Mouse (Mus musculus): ENCODE measurements at regions not wholly inside any gene's neighbourhood (a gene's known extent, or its start where the extent isn't known, plus 50 kb on each side); places are given as distances from the start of the nearest gene placed in this dataset.

DNA sequence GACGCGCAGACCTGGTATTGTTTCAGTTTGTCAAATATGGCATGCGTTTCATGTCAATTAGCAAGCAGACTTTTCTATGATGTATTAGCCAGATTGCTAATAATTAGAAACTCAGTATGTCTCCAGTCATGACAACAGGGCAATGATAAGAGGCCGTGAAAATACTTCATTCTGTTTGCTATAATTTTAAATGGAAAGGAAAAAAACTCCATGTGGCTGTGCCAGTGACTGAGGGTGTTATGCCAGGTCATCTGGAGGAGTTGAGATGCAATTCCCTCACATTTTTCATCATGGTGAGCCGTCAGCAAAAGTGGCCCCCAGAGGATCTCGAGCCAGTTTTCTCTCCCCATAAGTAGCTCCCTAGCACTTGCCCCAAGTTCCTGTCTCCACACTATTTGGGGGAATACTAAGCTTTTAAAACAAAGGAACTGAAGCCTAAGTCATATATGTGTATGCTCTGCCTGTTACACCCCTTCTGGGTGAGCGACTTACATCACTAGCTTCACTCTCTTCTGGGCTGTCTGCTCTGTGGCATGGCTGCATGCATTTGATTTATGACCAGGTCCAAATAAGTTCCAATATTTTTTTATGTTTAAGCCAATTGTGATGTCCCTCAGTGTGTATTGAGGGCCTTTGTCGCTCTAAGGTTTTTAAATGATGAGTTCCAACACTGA is 681.4 kb downstream of the Utrn start:
- H3K9ac ChIP-seq (ENCODE audit: low read depth, low read length, severe bottlenecking), result no peak overlapping the region
- H3K27ac ChIP-seq (replicated peaks; ENCODE audit: low read depth, low read length), result no peak overlapping the region
- no peaks in the 10 kb centered on the region for H3K36me3 ChIP-seq (ENCODE audit: control insufficient read depth, insufficient read depth, low read length)
- DNase-seq (ENCODE audit: low spot score) (no peak), ATAC-seq (ENCODE audit: low FRiP score, low read depth) (no peak)
- H3K4me3 ChIP-seq (replicated peaks; ENCODE audit: low read length), result no peak overlapping the region
- no peak overlapping the region for H3K4me2 ChIP-seq (replicated peaks; ENCODE audit: low read depth, low read length, severe bottlenecking)
- TF ChIP-seq POLR2A (IDR thresholded peaks at IDR 0.05; ENCODE audit: borderline replicate concordance, extremely low read depth, insufficient read depth, insufficient read length), result no peak
- H3K9me3 ChIP-seq (ENCODE audit: control insufficient read depth, low read length), result no peaks in the 10 kb centered on the region
- no peaks in the 10 kb centered on the region for H3K27me3 ChIP-seq (ENCODE audit: control insufficient read depth, insufficient read depth, low read length)
- H3K4me1 ChIP-seq (ENCODE audit: control insufficient read depth, insufficient read depth, low read length), result no peaks in the 10 kb centered on the region
- 78% methylated on average over 8 of the region's 8 CpGs for WGBS

DNA sequence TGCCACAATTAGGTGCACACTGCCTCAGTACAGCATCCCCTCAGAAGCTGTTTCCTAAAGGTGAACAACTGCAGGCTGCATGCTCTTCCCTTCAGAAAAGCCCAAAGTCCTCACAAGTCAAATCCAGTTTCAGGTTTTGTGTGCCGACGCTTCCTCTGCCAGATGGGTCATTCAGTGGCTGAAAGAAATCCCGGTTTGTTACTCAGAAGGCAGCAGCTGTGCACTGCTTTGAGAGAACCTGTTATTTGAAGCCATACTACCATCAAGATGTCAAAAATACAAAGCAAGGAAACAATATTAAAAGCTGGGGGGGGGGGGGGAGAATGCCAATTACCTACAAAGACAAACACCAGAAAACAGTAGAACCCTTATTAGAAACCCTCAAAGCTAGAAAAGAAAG is 678.7 kb downstream of the Utrn start:
- Histone ChIP-seq H3K9ac (ENCODE audit: low read depth, low read length, severe bottlenecking) (no peak overlapping the region), H3K27me3 (ENCODE audit: control insufficient read depth, insufficient read depth, low read length) (no peaks in the 10 kb centered on the region), H3K9me3 (ENCODE audit: control insufficient read depth, low read length) (no peaks in the 10 kb centered on the region), H3K27ac (replicated peaks; ENCODE audit: low read depth, low read length) (no peak overlapping the region), H3K4me1 (ENCODE audit: control insufficient read depth, insufficient read depth, low read length) (no peaks in the 10 kb centered on the region), H3K4me2 (replicated peaks; ENCODE audit: low read depth, low read length, severe bottlenecking) (no peak overlapping the region), H3K36me3 (ENCODE audit: control insufficient read depth, insufficient read depth, low read length) (no peaks in the 10 kb centered on the region), H3K4me3 (replicated peaks; ENCODE audit: low read length) (no peak overlapping the region)
- no peak for ATAC-seq (ENCODE audit: low FRiP score, low read depth)
- no peak for DNase-seq (ENCODE audit: low spot score)
- WGBS, result 32% methylated on average over 3 of the region's 3 CpGs
- no peak for TF ChIP-seq POLR2A (IDR thresholded peaks at IDR 0.05; ENCODE audit: borderline replicate concordance, extremely low read depth, insufficient read depth, insufficient read length)

DNA sequence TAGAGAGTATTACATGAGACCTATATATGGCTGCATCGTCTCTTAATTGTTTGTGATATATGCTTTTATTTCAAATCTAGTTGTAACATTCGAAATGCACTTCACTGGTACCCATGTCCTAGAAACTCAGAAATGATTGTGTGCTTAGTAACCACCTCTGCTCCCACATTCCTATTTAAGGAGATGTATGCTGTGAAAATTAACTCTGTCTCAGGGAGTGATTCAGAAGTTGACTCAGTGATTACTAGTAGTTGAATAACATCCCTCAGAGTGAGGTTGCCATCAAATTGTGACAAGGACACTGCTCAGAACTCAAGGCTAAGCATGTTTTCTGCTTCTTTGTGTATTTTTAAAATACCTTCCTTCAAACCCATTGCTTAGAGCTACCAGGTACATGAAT is 661.9 kb downstream of the Utrn start:
- Histone ChIP-seq H3K9ac (ENCODE audit: low read depth, low read length, severe bottlenecking) (no peak overlapping the region), H3K4me2 (replicated peaks; ENCODE audit: low read depth, low read length, severe bottlenecking) (no peak overlapping the region), H3K9me3 (ENCODE audit: control insufficient read depth, low read length) (no peaks in the 10 kb centered on the region), H3K27me3 (ENCODE audit: control insufficient read depth, insufficient read depth, low read length) (no peaks in the 10 kb centered on the region), H3K4me3 (replicated peaks; ENCODE audit: low read length) (no peak overlapping the region), H3K27ac (replicated peaks; ENCODE audit: low read depth, low read length) (no peak overlapping the region), H3K36me3 (ENCODE audit: control insufficient read depth, insufficient read depth, low read length) (no peaks in the 10 kb centered on the region), H3K4me1 (ENCODE audit: control insufficient read depth, insufficient read depth, low read length) (no peaks in the 10 kb centered on the region)
- ATAC-seq (ENCODE audit: low FRiP score, low read depth) (no peak), DNase-seq (ENCODE audit: low spot score) (no peak)
- WGBS, result 96% methylated on average over 2 of the region's 2 CpGs
- no peak for TF ChIP-seq POLR2A (IDR thresholded peaks at IDR 0.05; ENCODE audit: borderline replicate concordance, extremely low read depth, insufficient read depth, insufficient read length)

DNA sequence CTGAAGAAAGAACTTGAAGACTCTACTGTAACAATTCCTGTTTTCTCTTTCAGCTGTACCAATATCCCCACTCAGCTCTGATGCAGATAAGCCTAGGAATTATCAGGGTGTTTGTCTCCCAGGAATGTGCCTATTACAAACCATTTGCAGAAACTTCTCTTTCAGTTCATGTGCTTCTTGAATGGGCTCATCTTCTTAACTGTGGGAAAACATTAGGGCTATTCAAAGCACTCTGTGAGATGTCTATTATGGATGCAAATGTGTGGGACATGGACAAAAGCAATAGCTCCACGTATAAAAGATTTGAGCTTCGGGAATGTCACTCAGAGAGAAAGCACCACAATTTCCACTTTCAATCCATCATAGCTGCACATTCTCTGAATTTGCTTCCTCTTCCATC is 659.0 kb downstream of the Utrn start:
- ATAC-seq (ENCODE audit: low FRiP score, low read depth) (no peak), DNase-seq (ENCODE audit: low spot score) (no peak)
- no peaks in the 10 kb centered on the region for H3K4me1 ChIP-seq (ENCODE audit: control insufficient read depth, insufficient read depth, low read length)
- no peaks in the 10 kb centered on the region for H3K9me3 ChIP-seq (ENCODE audit: control insufficient read depth, low read length)
- no peak overlapping the region for H3K9ac ChIP-seq (ENCODE audit: low read depth, low read length, severe bottlenecking)
- no peaks in the 10 kb centered on the region for H3K36me3 ChIP-seq (ENCODE audit: control insufficient read depth, insufficient read depth, low read length)
- no peak overlapping the region for H3K27ac ChIP-seq (replicated peaks; ENCODE audit: low read depth, low read length)
- no peaks in the 10 kb centered on the region for H3K27me3 ChIP-seq (ENCODE audit: control insufficient read depth, insufficient read depth, low read length)
- 85% methylated on average over 2 of the region's 2 CpGs for WGBS
- TF ChIP-seq POLR2A (IDR thresholded peaks at IDR 0.05; ENCODE audit: borderline replicate concordance, extremely low read depth, insufficient read depth, insufficient read length), result no peak
- no peak overlapping the region for H3K4me2 ChIP-seq (replicated peaks; ENCODE audit: low read depth, low read length, severe bottlenecking)
- no peak overlapping the region for H3K4me3 ChIP-seq (replicated peaks; ENCODE audit: low read length)

DNA sequence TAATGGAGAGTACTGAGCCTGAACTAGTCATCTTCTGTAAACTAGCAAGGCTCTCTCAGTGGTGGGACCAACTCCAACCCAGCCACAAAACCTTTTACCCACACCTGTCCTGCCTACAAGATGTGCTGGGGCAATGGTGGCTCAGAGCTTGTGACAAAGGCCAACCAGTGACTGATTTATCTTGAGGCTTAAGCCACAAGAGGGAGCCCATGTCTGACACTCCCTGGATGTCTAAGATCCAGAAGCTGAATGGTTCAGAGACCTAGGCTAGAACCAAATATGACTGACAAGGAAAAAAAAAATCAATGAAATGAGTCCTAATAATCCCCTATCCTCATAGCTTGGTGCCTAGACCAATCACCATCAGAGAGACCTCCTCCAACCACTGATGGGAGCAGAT is 650.3 kb downstream of the Utrn start:
- Histone ChIP-seq H3K9ac (ENCODE audit: low read depth, low read length, severe bottlenecking) (no peak overlapping the region), H3K9me3 (ENCODE audit: control insufficient read depth, low read length) (no peaks in the 10 kb centered on the region), H3K4me2 (replicated peaks; ENCODE audit: low read depth, low read length, severe bottlenecking) (no peak overlapping the region), H3K27me3 (ENCODE audit: control insufficient read depth, insufficient read depth, low read length) (no peaks in the 10 kb centered on the region), H3K27ac (replicated peaks; ENCODE audit: low read depth, low read length) (no peak overlapping the region), H3K4me1 (ENCODE audit: control insufficient read depth, insufficient read depth, low read length) (no peaks in the 10 kb centered on the region), H3K4me3 (replicated peaks; ENCODE audit: low read length) (no peak overlapping the region), H3K36me3 (ENCODE audit: control insufficient read depth, insufficient read depth, low read length) (no peaks in the 10 kb centered on the region)
- no peak for TF ChIP-seq POLR2A (IDR thresholded peaks at IDR 0.05; ENCODE audit: borderline replicate concordance, extremely low read depth, insufficient read depth, insufficient read length)
- ATAC-seq (ENCODE audit: low FRiP score, low read depth) (no peak), DNase-seq (ENCODE audit: low spot score) (no peak)

DNA sequence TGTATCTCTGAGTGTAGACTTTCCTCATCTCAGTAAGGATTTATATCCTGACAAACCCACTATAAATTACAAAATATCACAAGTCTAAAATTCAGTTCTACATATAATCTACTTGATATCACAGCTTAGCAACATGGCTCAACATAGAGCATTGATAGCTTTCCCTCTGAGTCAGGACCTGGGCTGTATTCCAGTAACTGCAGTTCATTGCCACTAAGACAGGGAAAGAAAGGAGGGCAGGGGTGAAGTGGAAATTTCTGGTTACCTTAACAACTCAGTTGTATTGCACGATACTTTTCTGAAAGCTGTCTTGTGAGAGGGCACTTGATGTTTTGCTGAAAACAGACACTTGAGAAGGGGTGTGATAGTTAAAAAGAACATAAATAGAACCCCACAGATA is 635.0 kb downstream of the Utrn start:
- Histone ChIP-seq H3K36me3 (ENCODE audit: control insufficient read depth, insufficient read depth, low read length) (no peaks in the 10 kb centered on the region), H3K27me3 (ENCODE audit: control insufficient read depth, insufficient read depth, low read length) (no peaks in the 10 kb centered on the region)
- WGBS, result 85% methylated on average over 1 of the region's 1 CpGs

More for the DNA sequence above, 635.0 kb downstream of the Utrn start:
- ATAC-seq (ENCODE audit: low FRiP score, low read depth) (no peak), DNase-seq (ENCODE audit: low spot score) (no peak)
- H3K4me3 ChIP-seq (replicated peaks; ENCODE audit: low read length), result no peak overlapping the region
- TF ChIP-seq POLR2A (IDR thresholded peaks at IDR 0.05; ENCODE audit: borderline replicate concordance, extremely low read depth, insufficient read depth, insufficient read length), result no peak
- H3K4me2 ChIP-seq (replicated peaks; ENCODE audit: low read depth, low read length, severe bottlenecking), result no peak overlapping the region
- H3K27ac ChIP-seq (replicated peaks; ENCODE audit: low read depth, low read length), result no peak overlapping the region
- H3K9ac ChIP-seq (ENCODE audit: low read depth, low read length, severe bottlenecking), result no peak overlapping the region
- H3K4me1 ChIP-seq (ENCODE audit: control insufficient read depth, insufficient read depth, low read length), result no peaks in the 10 kb centered on the region
- no peaks in the 10 kb centered on the region for H3K9me3 ChIP-seq (ENCODE audit: control insufficient read depth, low read length)
